Mouse (Mus musculus) ES-Bruce4 (cell line): ENCODE results near the gene Grb10. TPM values are rescaled to one million over a fixed set of nuclear protein-coding genes. Genes with fewer than 3 reads are reported as not detected.

ENCODE experiments used
- H3K27ac ChIP-seq: 2 replicates; pipeline ENCODE4 v1.5.1; 2012; ENCODE audit warnings: low read length, inconsistent platforms; ENCODE audit not compliant: insufficient read depth
- H3K27me3 ChIP-seq: 2 replicates; pipeline ENCODE4 v1.6.1; 2012; ENCODE audit warnings: mild to moderate bottlenecking, low read length, inconsistent platforms; ENCODE audit not compliant: control insufficient read depth, poor library complexity, insufficient read depth, severe bottlenecking
- H3K36me3 ChIP-seq: 2 replicates; pipeline ENCODE4 v1.6.1; 2012; ENCODE audit warnings: inconsistent platforms, mild to moderate bottlenecking, low read length, moderate library complexity; ENCODE audit not compliant: control insufficient read depth, poor library complexity, insufficient read depth, severe bottlenecking
- H3K4me1 ChIP-seq: one replicate; pipeline ENCODE4 v1.8.1; 2011; ENCODE audit warnings: low read length; ENCODE audit not compliant: control insufficient read depth, insufficient read depth
- H3K4me3 ChIP-seq: 2 replicates; pipeline ENCODE4 v1.5.1; 2011; ENCODE audit warnings: low read depth, mild to moderate bottlenecking, low read length
- H3K9ac ChIP-seq: 2 replicates; pipeline ENCODE4 v1.6.1; 2012; ENCODE audit warnings: low read depth, mild to moderate bottlenecking, inconsistent platforms; ENCODE audit not compliant: poor library complexity, severe bottlenecking
- H3K9me3 ChIP-seq: replicated peaks from 2 replicates; pipeline ENCODE4 v1.6.1; 2012; ENCODE audit warnings: mild to moderate bottlenecking, low read length, inconsistent platforms; ENCODE audit not compliant: control insufficient read depth, poor library complexity, insufficient read depth, severe bottlenecking
- CTCF ChIP-seq: IDR thresholded peaks from one replicate; pipeline ENCODE4 v1.8.1; 2011; ENCODE audit warnings: low read depth, low read length
- EP300 ChIP-seq: IDR thresholded peaks from 2 replicates; pipeline ENCODE4 v1.6.1; 2011; ENCODE audit warnings: low read depth, low read length; ENCODE audit not compliant: insufficient read depth
- POLR2A ChIP-seq: IDR thresholded peaks from one replicate; pipeline ENCODE4 v1.8.1; 2011; ENCODE audit warnings: low read length; ENCODE audit not compliant: insufficient read depth
- polyA plus RNA-seq: library from polyadenylated mRNA; stranded (reverse); fragments of >200 nt; gene quantifications from 2 replicates; pipeline ENCODE4 v1.2.4, GENCODE M21; 2011; ENCODE audit warnings: low read depth; ENCODE audit not compliant: missing spikeins, insufficient read depth, insufficient read length

Grb10 gene
- polyA plus RNA-seq, 1 experiment = 160 TPM

- no peaks in the 10 kb centered on the region for H3K27me3 ChIP-seq
- H3K9me3 ChIP-seq = no peaks in the 10 kb centered on the region
- TF ChIP-seq EP300 (no peak), CTCF (no peak), POLR2A (no peak)
- no peak overlapping the region for H3K9ac ChIP-seq
- H3K4me3 ChIP-seq = no peak overlapping the region
- no peaks in the 10 kb centered on the region for H3K4me1 ChIP-seq
- H3K36me3 ChIP-seq = no peaks in the 10 kb centered on the region
- no peak overlapping the region for H3K27ac ChIP-seq
Observed at GRCm38 (mm10) chr11:11893769-11894168, 144.7 kb downstream of the Grb10 start.

- TF ChIP-seq CTCF = no peak
- no peak for TF ChIP-seq POLR2A
- TF ChIP-seq EP300 = no peak
- Histone ChIP-seq H3K27me3 (no peaks in the 10 kb centered on the region), H3K36me3 (no peaks in the 10 kb centered on the region), H3K4me3 (no peak overlapping the region), H3K9me3 (no peaks in the 10 kb centered on the region), H3K9ac (no peak overlapping the region), H3K4me1 (no peaks in the 10 kb centered on the region), H3K27ac (no peak overlapping the region)
Observed at GRCm38 (mm10) chr11:11892993-11893602, 145.4 kb downstream of the Grb10 start.

- Histone ChIP-seq H3K36me3 (no peaks in the 10 kb centered on the region), H3K27me3 (no peaks in the 10 kb centered on the region), H3K4me1 (no peaks in the 10 kb centered on the region), H3K4me3 (no peak overlapping the region), H3K27ac (no peak overlapping the region), H3K9me3 (no peaks in the 10 kb centered on the region), H3K9ac (no peak overlapping the region)
- TF ChIP-seq POLR2A = no peak
- no peak for TF ChIP-seq EP300
- no peak for TF ChIP-seq CTCF
Observed at GRCm38 (mm10) chr11:11891832-11892231, 146.7 kb downstream of the Grb10 start.

- Histone ChIP-seq H3K9ac (no peak overlapping the region), H3K4me3 (no peak overlapping the region), H3K9me3 (no peaks in the 10 kb centered on the region), H3K27ac (no peak overlapping the region), H3K36me3 (no peaks in the 10 kb centered on the region), H3K4me1 (no peaks in the 10 kb centered on the region), H3K27me3 (no peaks in the 10 kb centered on the region)
- TF ChIP-seq EP300 (no peak), POLR2A (no peak), CTCF (no peak)
Observed at GRCm38 (mm10) chr11:11890139-11890741, 148.2 kb downstream of the Grb10 start.

GRCm38 (mm10) chr11:11888727-11889126 lies 149.8 kb downstream of the Grb10 start:
- Histone ChIP-seq H3K36me3 (no peaks in the 10 kb centered on the region), H3K27ac (no peak overlapping the region), H3K4me1 (no peaks in the 10 kb centered on the region), H3K4me3 (no peak overlapping the region), H3K9ac (no peak overlapping the region), H3K9me3 (no peaks in the 10 kb centered on the region), H3K27me3 (no peaks in the 10 kb centered on the region)
- TF ChIP-seq POLR2A (no peak), EP300 (no peak)

- H3K27me3 ChIP-seq = no peaks in the 10 kb centered on the region
- H3K9ac ChIP-seq = no peak overlapping the region
- no peaks in the 10 kb centered on the region for H3K9me3 ChIP-seq
- TF ChIP-seq CTCF (no peak), EP300 (no peak), POLR2A (no peak)
- H3K27ac ChIP-seq = no peak overlapping the region
- no peak overlapping the region for H3K4me3 ChIP-seq
- H3K4me1 ChIP-seq = no peaks in the 10 kb centered on the region
- no peaks in the 10 kb centered on the region for H3K36me3 ChIP-seq
Observed at GRCm38 (mm10) chr11:11888051-11888450, 150.4 kb downstream of the Grb10 start.
